Mouse (Mus musculus) ES-Bruce4 (cell line): ENCODE data around the gene Neurog2.

Experiments used
- CTCF ChIP-seq: IDR thresholded peaks from one replicate; pipeline ENCODE4 v1.8.1; 2011; ENCODE audit warnings: low read depth, low read length
- POLR2A ChIP-seq: IDR thresholded peaks from one replicate; pipeline ENCODE4 v1.8.1; 2011; ENCODE audit warnings: low read length; ENCODE audit not compliant: insufficient read depth

- TF ChIP-seq CTCF, result no peak
- no peak for TF ChIP-seq POLR2A
Observed at GRCm38 (mm10) chr3:127631582-127631981, 1.4 kb upstream of the Neurog2 start.
